Comparison of ENCODE assay signal across 22 mouse cellular contexts in the genomic region with DNA sequence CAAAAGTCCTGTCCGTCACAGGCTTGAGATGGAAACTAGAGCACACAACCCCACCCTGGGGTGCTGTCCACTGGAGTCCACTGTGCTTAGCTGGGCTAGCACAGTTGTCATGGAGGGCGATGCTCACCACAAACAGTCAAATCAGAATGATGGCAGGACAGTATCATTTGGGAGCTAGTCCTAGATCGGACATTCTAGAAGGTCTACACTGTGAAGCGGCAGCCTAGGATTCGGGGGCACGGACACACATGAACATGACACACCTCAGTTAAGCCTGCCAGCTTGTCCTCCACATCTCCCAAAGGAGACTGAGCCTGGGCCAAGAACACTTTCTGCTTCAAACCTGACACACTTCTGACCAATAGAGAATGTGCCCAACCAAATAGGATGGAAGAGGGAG.
"Had no signal": no experiment of that assay in that cellular context is flagged by ENCODE, and none has a peak within 500 bp of the region (broad histone marks: within the 10 kb centered on the region; RNA-seq: fewer than 3 reads in every experiment).

No protein-coding gene starts in this region.

- H3K27ac ChIP-seq: kidney, embryonic 15.5 days; left cerebral cortex, adult 2 months; limb, embryonic 12.5 days; limb, embryonic 15.5 days; liver, embryonic 14.5 days; lung, embryonic 15.5 days; midbrain, embryonic 10.5 days; midbrain, embryonic 13.5 days; neural tube, embryonic 12.5 days; neural tube, embryonic 15.5 days; stomach, embryonic 15.5 days had no signal

- DNase-seq: kidney, adult 2 months; kidney, postnatal 10 days; kidney, postnatal 36 days; layer of hippocampus, postnatal 36 days; lung, adult 18-20 months; lung, postnatal 10 days; right cerebral cortex, adult 18-20 months; right cerebral cortex, postnatal 14 days; spleen, adult 18-20 months had no signal

- H3K4me3 ChIP-seq: kidney, embryonic 15.5 days; left cerebral cortex, adult 2 months; limb, embryonic 12.5 days; limb, embryonic 15.5 days; lung, embryonic 15.5 days; midbrain, embryonic 10.5 days; midbrain, embryonic 13.5 days; neural tube, embryonic 12.5 days; neural tube, embryonic 15.5 days; stomach, embryonic 15.5 days had no signal

- H3K4me2 ChIP-seq: kidney, embryonic 15.5 days; limb, embryonic 12.5 days; limb, embryonic 15.5 days; lung, embryonic 15.5 days; midbrain, embryonic 13.5 days; neural tube, embryonic 12.5 days; neural tube, embryonic 15.5 days; stomach, embryonic 15.5 days had no signal

- ATAC-seq: intestine, embryonic 16.5 days; midbrain, embryonic 13.5 days had no signal

- H3K27me3 ChIP-seq: kidney, embryonic 15.5 days; limb, embryonic 12.5 days; limb, embryonic 15.5 days; lung, embryonic 15.5 days; megakaryocyte, embryonic 14.5 days; midbrain, embryonic 13.5 days; neural tube, embryonic 12.5 days; neural tube, embryonic 15.5 days; stomach, embryonic 15.5 days had no signal

- H3K4me1 ChIP-seq: kidney, embryonic 15.5 days; limb, embryonic 12.5 days; lung, embryonic 15.5 days; midbrain, embryonic 10.5 days; midbrain, embryonic 13.5 days; neural tube, embryonic 12.5 days; stomach, embryonic 15.5 days had no signal

- H3K9me3 ChIP-seq: kidney, embryonic 15.5 days; limb, embryonic 12.5 days; limb, embryonic 15.5 days; lung, embryonic 15.5 days; midbrain, embryonic 10.5 days; midbrain, embryonic 13.5 days; neural tube, embryonic 12.5 days; neural tube, embryonic 15.5 days; stomach, embryonic 15.5 days had no signal

- H3K9ac ChIP-seq: kidney, embryonic 15.5 days; limb, embryonic 12.5 days; limb, embryonic 15.5 days; liver, embryonic 14.5 days; lung, embryonic 15.5 days; midbrain, embryonic 13.5 days; neural tube, embryonic 12.5 days; neural tube, embryonic 15.5 days; stomach, embryonic 15.5 days had no signal
